Mouse (Mus musculus): ENCODE results near the gene Epha2.

The Epha2 gene

DNA sequence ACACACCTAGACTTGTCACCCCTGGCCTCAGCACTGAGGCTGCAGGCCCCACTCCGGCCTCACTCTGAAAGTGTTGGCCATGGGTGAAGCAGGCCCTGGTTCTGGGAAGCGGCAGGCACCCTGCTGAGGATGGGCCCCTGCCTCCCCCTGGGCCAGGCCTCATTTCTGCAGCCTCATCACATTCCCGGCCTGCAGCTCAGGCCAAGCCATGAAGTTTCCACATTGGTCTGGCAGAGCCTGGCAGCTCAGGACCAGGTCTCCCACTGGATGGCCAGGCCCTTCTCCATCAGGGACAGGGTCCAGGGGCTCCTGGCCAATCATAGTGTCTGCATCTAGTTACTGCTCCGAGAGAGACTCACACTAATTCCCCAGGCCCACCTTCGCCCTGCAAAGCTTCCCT lies 33.7 kb downstream of the Epha2 start:
- DNase-seq, result no peak

DNA sequence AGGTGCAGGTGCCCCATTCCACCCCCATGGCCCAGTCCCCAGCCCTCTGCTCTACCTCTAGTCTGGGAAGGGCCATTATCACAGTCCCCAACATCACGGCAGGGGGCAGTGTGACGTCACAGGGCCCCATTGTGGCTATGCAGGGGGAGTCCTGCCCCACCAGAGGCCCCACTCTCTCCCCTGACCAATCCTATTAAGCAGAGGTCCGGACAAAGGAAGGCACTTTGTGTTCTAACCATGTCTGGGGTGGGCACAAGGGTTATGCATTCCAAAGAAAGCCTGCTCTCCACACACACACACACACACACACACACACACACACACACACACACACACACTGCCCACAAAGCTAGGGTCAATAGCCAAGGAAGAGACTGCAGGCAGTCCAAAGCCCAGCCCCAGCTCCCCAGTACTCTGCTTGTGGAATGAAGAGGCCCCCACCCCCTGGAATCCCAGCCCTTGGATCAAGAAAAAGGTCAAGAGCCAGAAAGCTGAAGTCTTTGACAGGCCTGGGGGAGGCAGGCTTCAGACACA lies 34.3 kb downstream of the Epha2 start:
- no peak for DNase-seq

DNA sequence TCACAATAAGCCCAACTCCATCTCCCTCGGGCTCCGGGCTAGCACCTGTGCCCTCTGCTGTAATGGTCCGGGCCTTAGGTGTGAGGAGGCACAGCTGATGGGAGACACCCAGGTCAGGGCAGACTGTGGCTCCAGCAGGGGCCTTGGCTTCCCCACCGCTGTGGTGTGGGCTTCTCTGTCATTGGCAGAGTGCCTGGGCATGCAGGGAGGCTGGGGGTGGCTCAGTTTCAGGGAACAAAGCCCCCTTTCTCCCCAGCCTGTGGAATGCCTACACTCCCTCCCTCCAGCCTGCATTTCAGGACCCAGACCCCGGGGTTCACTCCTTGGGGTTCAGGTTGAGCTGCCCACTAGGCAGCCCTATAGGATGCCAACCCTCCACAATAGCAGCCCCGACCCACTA lies 35.2 kb downstream of the Epha2 start:
- DNase-seq, result no peak

GRCm38 (mm10) chr4:141337986-141338385 lies 36.9 kb downstream of the Epha2 start:
- no peak for DNase-seq

DNA sequence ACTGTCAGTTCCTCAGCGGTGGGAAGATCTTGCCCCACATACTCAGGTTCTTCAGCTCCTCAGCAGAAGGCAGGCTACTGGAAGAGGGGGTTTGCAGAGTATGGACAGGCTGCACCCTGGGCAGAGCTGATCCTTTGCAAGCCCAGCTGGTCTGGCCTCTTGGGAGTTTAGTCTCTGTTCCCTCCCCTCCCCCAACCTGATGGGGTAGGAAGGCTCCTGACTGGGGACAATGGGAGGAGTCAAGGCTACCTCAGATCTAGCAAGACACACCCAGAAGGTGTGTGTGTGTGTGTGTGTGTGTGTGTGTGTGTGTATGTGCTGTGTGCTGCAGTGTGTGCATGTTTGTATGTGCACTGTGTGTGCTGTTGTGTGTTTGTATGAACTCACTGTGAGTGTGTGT lies 37.8 kb downstream of the Epha2 start:
- DNase-seq, result no peak

DNA sequence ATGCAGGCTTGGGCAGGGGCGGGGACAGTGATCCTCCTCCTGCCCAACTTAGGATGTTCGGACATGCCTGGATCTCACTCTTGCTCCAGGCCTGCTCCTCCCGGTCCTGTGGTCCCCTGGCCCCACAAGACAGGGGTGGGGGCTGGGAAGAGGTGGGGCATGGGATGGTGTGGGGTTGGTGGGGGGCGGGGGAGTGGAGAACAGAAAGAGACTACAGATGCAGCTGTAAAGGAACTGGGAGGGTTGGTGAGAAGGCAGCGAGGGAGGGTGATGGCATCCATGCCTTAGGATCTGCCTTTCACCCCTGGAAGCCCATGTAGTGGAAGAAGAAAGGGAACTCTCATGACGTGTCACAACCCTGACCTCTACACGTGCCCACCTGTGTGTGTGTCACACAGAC lies 40.4 kb downstream of the Epha2 start:
- DNase-seq, result no peak

- no peak for DNase-seq
These were observed 42.5 kb downstream of the Epha2 start for GRCm38 (mm10) chr4:141343515-141343914.

- DNase-seq, result no peak
These were observed 44.2 kb downstream of the Epha2 start for GRCm38 (mm10) chr4:141345219-141345618.

GRCm38 (mm10) chr4:141347365-141347797 lies 46.3 kb downstream of the Epha2 start:
- DNase-seq, result no peak

DNA sequence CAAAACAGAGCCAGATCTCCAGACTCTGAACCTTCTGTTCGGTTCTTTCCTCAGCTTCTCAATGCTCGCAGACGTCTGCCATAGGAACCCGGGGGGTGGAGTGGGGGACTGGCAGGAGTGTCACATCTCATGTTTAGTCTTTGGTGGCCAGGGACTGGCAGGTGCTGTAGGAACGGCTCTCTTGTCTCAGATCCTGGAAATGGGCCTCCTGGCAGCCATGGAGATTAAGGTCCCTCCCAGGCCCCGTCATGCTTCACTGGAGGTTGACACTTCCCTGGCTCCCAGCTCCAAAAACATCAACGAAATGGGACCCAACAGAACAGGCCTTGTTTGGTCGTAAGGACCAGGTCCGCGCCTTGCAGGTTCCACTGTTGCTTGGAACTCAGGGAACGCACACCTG lies 47.6 kb downstream of the Epha2 start:
- DNase-seq, result no peak

DNA sequence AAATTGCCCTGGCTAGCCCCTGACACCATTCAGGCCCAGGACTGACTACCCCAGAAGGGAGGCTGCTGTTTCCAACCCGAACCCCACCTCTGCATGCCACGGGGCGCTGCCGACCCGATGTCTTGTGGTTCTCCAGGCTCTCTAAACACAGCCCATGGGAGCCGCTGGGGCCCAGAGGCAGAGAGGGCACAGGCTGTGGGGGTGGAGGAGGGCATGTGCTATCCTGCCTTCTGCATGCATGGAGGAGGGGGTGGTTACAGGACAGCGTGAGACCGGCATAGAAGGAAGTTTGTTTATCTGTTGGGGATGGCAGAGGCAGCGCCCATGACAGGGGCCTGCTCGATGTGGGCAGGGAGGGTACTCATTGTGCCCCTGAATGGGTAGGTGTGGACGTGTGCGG lies 49.0 kb downstream of the Epha2 start:
- no peak for DNase-seq

DNA sequence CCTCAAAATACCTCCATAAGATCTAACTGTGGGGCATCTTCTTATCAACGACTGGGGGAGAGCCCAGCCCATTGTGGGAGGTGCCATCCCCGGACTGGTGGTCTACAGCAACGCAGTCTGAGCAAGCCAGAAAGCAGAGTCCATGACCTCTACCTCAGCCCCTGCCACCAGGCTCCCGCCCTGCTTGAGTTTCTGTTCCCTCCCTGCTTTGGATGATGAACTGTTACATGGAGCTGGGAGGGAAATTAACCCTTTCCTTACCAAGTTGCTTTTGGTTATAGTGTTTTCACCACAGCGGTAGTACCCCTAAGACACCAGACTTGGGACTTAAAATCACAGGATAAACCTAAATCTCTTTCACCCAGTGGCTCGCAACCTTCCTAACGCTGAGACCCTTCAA lies 50.9 kb downstream of the Epha2 start:
- DNase-seq, result no peak

- DNase-seq, result no peak
These were observed 51.9 kb downstream of the Epha2 start for GRCm38 (mm10) chr4:141352986-141353385.

DNA sequence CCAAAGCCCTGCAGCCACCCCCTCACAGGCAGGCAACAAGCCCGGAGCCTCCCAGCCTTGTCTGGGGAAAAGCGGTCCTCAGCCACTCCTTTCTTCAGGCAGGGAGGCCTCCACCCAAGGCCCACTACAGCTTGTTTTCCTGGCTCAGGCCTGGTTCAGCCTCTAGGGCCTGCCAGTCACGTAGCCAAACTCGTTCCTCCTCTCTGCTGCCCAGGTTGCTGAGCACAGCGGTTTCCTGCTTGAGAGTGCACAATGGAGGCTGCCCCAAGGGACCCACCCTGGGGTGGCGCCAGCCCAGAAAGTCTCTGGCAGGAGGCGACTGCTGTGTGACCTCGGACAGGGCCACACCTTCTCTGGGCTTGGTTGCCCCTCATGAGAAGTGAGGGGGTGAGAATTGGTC lies 52.8 kb downstream of the Epha2 start:
- DNase-seq, result no peak

- no peak for DNase-seq
These were observed 56.8 kb downstream of the Epha2 start for GRCm38 (mm10) chr4:141357811-141358210.

GRCm38 (mm10) chr4:141359222-141359621 lies 58.2 kb downstream of the Epha2 start:
- DNase-seq, result no peak

GRCm38 (mm10) chr4:141360846-141361245 lies 59.8 kb downstream of the Epha2 start:
- DNase-seq, result no peak

DNA sequence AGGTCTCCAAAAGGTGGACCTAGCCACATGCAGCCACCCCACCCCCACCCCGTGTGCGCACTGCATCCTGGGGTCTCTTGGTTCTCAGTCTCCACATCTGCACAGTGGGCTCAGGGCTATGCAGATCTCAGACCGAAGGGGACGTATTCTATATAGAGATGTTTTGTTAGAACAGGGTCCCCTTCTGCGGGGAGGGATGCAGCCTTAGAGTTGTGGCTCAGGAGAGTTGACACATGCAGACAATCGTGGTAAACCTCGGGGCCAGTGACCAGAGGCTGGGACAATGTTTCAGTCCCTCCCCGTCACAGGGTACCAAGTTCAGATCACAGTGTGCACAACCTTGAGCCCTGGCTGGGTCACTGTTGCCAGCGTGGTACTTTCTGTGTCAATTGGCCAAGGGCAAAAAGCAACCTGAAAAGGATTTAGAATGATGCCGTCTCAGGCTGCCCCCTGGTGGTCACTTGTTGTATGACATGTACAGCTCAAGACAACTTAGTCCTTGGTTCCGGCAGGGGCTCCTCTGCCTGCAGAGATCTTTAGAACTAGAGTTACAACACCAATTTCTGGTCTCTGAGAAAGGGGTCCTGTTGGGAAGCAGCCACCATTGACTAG lies 62.0 kb downstream of the Epha2 start:
- peak; percentile 92 for DNase-seq

- no peak for DNase-seq
These were observed 64.1 kb downstream of the Epha2 start for GRCm38 (mm10) chr4:141365126-141365525.

GRCm38 (mm10) chr4:141365876-141366275 lies 64.8 kb downstream of the Epha2 start:
- DNase-seq, result no peak

- DNase-seq, result peak; percentile 38
These were observed 67.2 kb downstream of the Epha2 start, which contains the start of gene Fam131c for GRCm38 (mm10) chr4:141367997-141368791. Gene Fam131c, plus strand, starts transcription at chr4:141368220.

DNA sequence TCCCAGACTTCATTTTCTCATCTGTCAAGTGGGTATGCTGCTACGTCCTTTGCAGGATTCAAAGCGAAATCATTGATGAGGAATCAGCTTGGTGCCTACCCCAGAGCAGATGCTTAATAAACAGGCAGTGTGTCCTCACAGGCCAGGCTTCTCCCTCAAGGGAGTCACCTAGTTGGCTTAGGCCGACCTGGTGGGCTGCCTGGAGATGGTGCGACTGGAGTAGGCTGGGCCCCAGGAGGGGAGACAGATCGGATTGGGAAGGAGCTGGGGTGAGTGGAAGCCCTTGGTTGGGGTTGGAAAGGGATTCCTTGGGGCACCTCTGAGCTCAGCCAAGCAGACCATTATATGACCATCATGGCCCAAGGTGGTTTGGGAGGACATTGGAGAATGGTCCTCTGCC lies 71.4 kb downstream of the Epha2 start:
- no peak for DNase-seq

All from right cerebral cortex, postnatal 4 days (tissue).